Mouse (Mus musculus): Measurements from ENCODE around the gene Egfem1.

DNA sequence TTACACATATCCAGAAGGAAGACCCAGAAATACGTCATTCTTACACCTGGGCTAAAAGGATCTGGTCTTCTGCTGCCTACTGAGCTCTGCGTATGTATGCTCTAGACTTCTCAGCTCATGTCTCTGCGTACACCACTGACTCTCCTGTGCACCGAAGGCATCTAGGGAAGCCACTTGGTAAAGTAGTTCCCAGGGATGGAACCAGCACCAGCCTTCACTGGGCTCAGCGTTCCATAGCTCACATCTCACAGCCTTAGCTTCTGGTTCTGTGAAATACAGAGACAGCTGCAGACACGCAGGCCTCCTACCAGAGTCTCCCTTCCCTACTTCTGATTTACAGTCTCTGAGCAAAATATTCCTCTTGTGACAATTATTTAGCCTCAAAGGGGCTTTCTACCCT lies 361.2 kb downstream of the Egfem1 start:
- TF ChIP-seq CTCF (IDR thresholded peaks at IDR 0.05; ENCODE audit: low read depth) (no peak), EP300 (IDR thresholded peaks at IDR 0.05; ENCODE audit: low read depth) (no peak)
